Mouse (Mus musculus): Measurements from ENCODE around the gene Fscn3. TPM values are rescaled to one million over a fixed set of nuclear protein-coding genes. Genes with fewer than 3 reads are reported as not detected.

Fscn3 gene
- polyA plus RNA-seq, 1 experiment from 2014 or later = not detected

GRCm38 (mm10) chr6:28430795-28431537 is 3.4 kb downstream of the Fscn3 start:
- ATAC-seq (ENCODE audit: low FRiP score) = no peak
- Histone ChIP-seq H3K27me3 (no peaks in the 10 kb centered on the region), H3K4me1 (peaks cover 2% of the 10 kb centered on the region; the same call in 1 of the 2 replicates), H3K27ac (no peak overlapping the region), H3K36me3 (peaks cover 9% of the 10 kb centered on the region), H3K9ac (no peak overlapping the region), H3K4me3 (no peak overlapping the region), H3K4me2 (replicated peaks) (no peak overlapping the region), H3K9me3 (replicated peaks) (no peaks in the 10 kb centered on the region)
- 79% methylated on average over 10 of the region's 10 CpGs for WGBS

- Histone ChIP-seq H3K27me3 (no peaks in the 10 kb centered on the region), H3K9me3 (replicated peaks) (no peaks in the 10 kb centered on the region), H3K36me3 (peaks cover 4% of the 10 kb centered on the region; the same call in 1 of the 2 replicates), H3K9ac (no peak overlapping the region), H3K4me3 (no peak overlapping the region), H3K27ac (no peak overlapping the region), H3K4me1 (no peaks in the 10 kb centered on the region), H3K4me2 (replicated peaks) (no peak overlapping the region)
- ATAC-seq (ENCODE audit: low FRiP score) = no peak
- WGBS = 77% methylated on average over 6 of the region's 6 CpGs
Observed at GRCm38 (mm10) chr6:28431538-28431855, 3.9 kb downstream of the Fscn3 start.

DNA sequence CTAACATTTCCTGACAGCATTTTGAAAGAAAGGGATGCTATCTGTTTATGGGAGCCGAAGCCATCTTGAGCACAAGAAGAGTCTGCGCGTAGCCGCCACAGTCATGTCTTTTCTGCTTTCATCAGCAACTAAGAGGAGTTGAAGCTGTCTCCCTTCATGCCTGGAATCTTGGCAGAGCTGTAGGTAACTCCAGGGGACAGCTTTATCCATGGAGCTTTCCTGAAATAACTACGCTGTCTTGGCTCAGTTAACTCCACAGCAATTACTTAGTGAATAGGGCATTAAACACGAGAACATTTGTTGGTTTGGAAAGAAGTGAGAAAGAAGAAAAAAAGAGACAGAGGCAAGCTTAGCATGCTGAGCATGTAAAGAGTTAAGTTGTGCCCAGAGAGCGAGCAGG is 20.3 kb downstream of the Fscn3 start:
- 85% methylated on average over 7 of the region's 7 CpGs for WGBS
- Histone ChIP-seq H3K36me3 (no peaks in the 10 kb centered on the region), H3K9ac (no peak overlapping the region), H3K27me3 (peaks cover 32% of the 10 kb centered on the region), H3K9me3 (replicated peaks) (no peaks in the 10 kb centered on the region), H3K4me3 (no peak overlapping the region), H3K4me1 (no peaks in the 10 kb centered on the region), H3K27ac (no peak overlapping the region), H3K4me2 (replicated peaks) (no peak overlapping the region)
- no peak for ATAC-seq (ENCODE audit: low FRiP score)

- no peaks in the 10 kb centered on the region for H3K36me3 ChIP-seq
- no peak for ATAC-seq (ENCODE audit: low FRiP score)
- H3K4me1 ChIP-seq = no peaks in the 10 kb centered on the region
- WGBS = 90% methylated on average over 2 of the region's 2 CpGs
- H3K27me3 ChIP-seq = peaks cover 32% of the 10 kb centered on the region
- H3K4me2 ChIP-seq (replicated peaks) = no peak within 1 kb of the TSS
- H3K4me3 ChIP-seq = no peak within 1 kb of the TSS
- H3K27ac ChIP-seq = no peak within 1 kb of the TSS
- H3K9ac ChIP-seq = no peak within 1 kb of the TSS
- H3K9me3 ChIP-seq (replicated peaks) = no peaks in the 10 kb centered on the region
Observed at GRCm38 (mm10) chr6:28449253-28449652, 21.7 kb downstream of the Fscn3 start, which contains the start of gene Pax4. TSS of gene Pax4 (minus strand) at chr6:28449353.

DNA sequence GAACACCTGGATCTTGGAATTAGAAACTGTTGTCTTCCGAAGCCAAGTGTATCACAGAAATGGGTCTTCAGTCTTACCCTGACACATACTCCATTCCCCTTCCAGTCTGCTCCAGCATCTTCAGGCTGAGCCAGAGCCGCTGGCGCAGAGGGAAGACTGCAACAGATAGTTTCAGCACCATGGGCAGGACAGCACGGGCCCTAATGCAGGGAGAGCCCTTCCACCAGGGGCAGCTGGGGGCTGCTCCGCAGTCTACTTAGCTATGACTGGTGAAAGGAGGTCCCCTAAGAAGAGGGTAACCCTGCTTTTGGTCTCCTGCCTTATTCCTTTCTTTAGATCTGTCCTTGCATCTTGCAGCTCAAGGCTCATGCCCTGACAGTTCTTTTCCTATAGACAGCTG is 22.9 kb downstream of the Fscn3 start:
- ATAC-seq (ENCODE audit: low FRiP score) = no peak
- H3K36me3 ChIP-seq = no peaks in the 10 kb centered on the region
- no peak overlapping the region for H3K27ac ChIP-seq
- H3K4me3 ChIP-seq = no peak overlapping the region
- 19% methylated on average over 5 of the region's 5 CpGs for WGBS
- no peaks in the 10 kb centered on the region for H3K9me3 ChIP-seq (replicated peaks)
- H3K4me1 ChIP-seq = no peaks in the 10 kb centered on the region
- H3K4me2 ChIP-seq (replicated peaks) = no peak overlapping the region
- no peak overlapping the region for H3K9ac ChIP-seq
- peaks cover 32% of the 10 kb centered on the region for H3K27me3 ChIP-seq

DNA sequence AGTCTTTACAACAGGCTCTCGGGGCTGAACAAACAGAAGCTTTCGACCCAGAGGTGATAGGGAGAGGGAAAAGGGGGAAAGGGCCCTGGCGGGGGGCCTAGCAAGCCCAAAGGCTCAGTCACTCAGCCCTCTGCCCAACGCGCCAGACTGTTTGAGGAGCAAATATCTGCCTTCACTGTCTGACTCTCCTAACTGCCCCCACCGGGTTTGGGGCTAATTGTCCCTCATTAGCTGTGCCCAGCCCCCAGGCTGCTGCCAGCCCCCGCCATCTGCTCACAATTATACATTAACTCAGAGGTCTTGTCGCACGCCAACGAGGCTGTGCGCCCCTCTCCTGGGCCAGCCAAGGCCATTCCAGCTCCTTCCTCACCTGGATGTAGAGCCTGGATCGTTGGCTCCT is 23.4 kb downstream of the Fscn3 start:
- Histone ChIP-seq H3K9me3 (replicated peaks) (no peaks in the 10 kb centered on the region), H3K27ac (no peak overlapping the region), H3K36me3 (no peaks in the 10 kb centered on the region), H3K9ac (no peak overlapping the region), H3K4me2 (replicated peaks) (no peak overlapping the region), H3K27me3 (peaks cover 32% of the 10 kb centered on the region), H3K4me1 (no peaks in the 10 kb centered on the region), H3K4me3 (no peak overlapping the region)
- under 1% methylated on average over 12 of the region's 12 CpGs for WGBS
- ATAC-seq (ENCODE audit: low FRiP score) = no peak

GRCm38 (mm10) chr6:28459221-28459668 is 31.7 kb downstream of the Fscn3 start:
- H3K27me3 ChIP-seq = no peaks in the 10 kb centered on the region
- no peak overlapping the region for H3K9ac ChIP-seq
- H3K4me2 ChIP-seq (replicated peaks) = no peak overlapping the region
- H3K4me3 ChIP-seq = no peak overlapping the region
- H3K4me1 ChIP-seq = no peaks in the 10 kb centered on the region; the same call in 1 of the 2 replicates
- no peaks in the 10 kb centered on the region for H3K36me3 ChIP-seq
- no peaks in the 10 kb centered on the region for H3K9me3 ChIP-seq (replicated peaks)
- H3K27ac ChIP-seq = no peak overlapping the region
- ATAC-seq (ENCODE audit: low FRiP score) = no peak

- H3K4me2 ChIP-seq (replicated peaks) = no peak overlapping the region
- H3K4me3 ChIP-seq = no peak overlapping the region
- no peaks in the 10 kb centered on the region for H3K9me3 ChIP-seq (replicated peaks)
- H3K9ac ChIP-seq = no peak overlapping the region
- ATAC-seq (ENCODE audit: low FRiP score) = no peak
- no peak overlapping the region for H3K27ac ChIP-seq
- H3K36me3 ChIP-seq = no peaks in the 10 kb centered on the region
- peaks cover 5% of the 10 kb centered on the region; the same call in 1 of the 2 replicates for H3K4me1 ChIP-seq
- WGBS = 11% methylated on average over 5 of the region's 5 CpGs
- H3K27me3 ChIP-seq = no peaks in the 10 kb centered on the region
Observed at GRCm38 (mm10) chr6:28460534-28460933, 32.9 kb downstream of the Fscn3 start.

- Histone ChIP-seq H3K27ac (0 out of 2 replicates have a peak overlapping the region, but pooled peaks have one; percentile 18), H3K9me3 (replicated peaks) (no peaks in the 10 kb centered on the region), H3K9ac (no peak overlapping the region), H3K4me2 (replicated peaks) (no peak overlapping the region), H3K4me3 (no peak overlapping the region), H3K4me1 (peaks cover 5% of the 10 kb centered on the region; the same call in 1 of the 2 replicates), H3K27me3 (no peaks in the 10 kb centered on the region), H3K36me3 (no peaks in the 10 kb centered on the region)
- ATAC-seq (ENCODE audit: low FRiP score) = peak; percentile 61; the same call in 1 of the 2 replicates
- WGBS = 29% methylated on average over 6 of the region's 6 CpGs
Observed at GRCm38 (mm10) chr6:28464630-28465029, 37.0 kb downstream of the Fscn3 start.

DNA sequence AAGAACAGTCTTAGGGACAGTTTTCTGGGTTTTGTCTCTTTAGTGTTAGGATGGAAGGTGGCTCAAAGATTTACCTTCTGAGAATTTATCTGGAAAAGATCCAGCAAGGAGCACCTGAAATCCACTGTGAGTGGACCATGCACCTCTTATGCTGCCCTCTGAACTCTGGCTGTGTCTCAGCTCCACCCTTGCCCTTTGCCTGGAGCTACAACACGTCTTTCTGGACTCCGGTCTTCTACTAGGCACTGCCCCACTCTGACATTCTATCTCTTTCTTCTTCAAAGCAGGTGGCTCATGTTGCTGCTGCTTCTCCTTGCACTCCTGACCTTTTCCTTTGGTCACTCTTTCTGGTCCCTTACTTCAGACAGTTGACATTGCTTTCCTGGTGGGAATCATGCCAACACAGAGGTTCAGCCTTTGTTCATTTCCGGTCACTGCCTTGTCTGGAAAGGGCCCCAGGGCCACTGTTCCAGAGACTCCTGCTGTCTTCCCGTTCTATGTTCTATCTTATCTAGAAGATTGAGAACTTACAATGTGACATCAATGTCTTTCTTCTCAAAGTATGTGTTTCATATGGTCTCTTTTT is 42.5 kb downstream of the Fscn3 start:
- no peak overlapping the region for H3K4me3 ChIP-seq
- H3K9ac ChIP-seq = no peak overlapping the region
- H3K27ac ChIP-seq = no peak overlapping the region
- H3K4me1 ChIP-seq = no peaks in the 10 kb centered on the region
- WGBS = 63% methylated on average over 4 of the region's 4 CpGs
- H3K9me3 ChIP-seq (replicated peaks) = no peaks in the 10 kb centered on the region
- no peaks in the 10 kb centered on the region for H3K27me3 ChIP-seq
- ATAC-seq (ENCODE audit: low FRiP score) = no peak
- no peaks in the 10 kb centered on the region for H3K36me3 ChIP-seq
- no peak overlapping the region for H3K4me2 ChIP-seq (replicated peaks)

DNA sequence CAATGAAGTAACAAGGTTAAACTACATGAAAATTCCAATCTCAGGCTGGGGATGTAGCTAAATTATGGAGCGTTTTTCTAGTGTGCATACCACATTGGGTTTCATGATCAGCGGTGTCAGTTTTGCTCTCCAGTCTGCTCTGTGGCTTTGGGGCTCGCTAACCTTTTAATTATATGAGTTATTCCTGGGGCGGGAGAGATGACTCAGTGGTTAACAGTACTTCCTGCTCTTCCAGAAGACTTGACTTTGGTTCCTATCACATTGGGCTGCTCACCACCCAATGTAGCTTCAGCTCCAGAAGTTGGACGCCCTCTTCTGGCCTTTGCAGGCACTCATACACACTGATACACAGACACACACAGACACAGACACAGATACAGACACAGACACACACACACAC is 43.0 kb downstream of the Fscn3 start:
- Histone ChIP-seq H3K4me3 (no peak overlapping the region), H3K9me3 (replicated peaks) (no peaks in the 10 kb centered on the region), H3K4me1 (no peaks in the 10 kb centered on the region), H3K36me3 (no peaks in the 10 kb centered on the region), H3K9ac (no peak overlapping the region), H3K4me2 (replicated peaks) (no peak overlapping the region), H3K27ac (no peak overlapping the region), H3K27me3 (no peaks in the 10 kb centered on the region)
- ATAC-seq (ENCODE audit: low FRiP score) = no peak
- 84% methylated on average over 5 of the region's 5 CpGs for WGBS

DNA sequence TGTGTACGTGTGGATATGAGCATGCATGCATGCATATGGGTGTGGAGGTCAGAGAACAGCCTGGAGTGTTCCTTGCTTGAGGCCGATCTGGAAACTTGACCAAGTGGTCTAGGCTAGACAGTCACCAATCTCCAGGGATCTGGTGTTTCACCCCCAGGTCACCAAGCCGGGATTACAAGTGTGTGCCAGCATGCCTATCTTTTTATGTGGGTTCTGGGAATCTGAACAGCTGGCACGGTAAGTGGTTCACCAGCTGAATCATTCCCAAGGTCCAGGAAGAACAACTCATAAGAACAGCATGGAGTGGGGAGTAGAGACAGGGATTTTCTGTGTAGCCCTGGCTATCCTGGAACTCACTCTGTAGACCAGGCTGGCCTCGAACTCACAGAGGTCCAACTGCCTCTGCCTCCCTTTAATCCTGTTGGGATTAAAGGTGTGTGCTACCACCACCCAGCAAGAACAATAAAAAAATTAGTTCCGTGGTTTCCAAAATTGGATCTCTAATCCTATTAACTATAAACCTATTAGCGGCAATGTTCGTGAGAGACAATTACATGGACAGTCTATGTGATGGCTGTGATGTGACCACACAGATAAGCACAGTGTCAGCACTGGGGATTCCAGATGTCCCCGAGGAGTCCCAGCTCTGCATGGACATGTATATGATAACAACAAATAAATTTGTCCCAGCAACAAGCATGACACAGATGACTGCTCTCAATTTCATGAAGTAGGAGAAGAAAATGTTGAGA is 43.9 kb downstream of the Fscn3 start:
- H3K36me3 ChIP-seq = no peaks in the 10 kb centered on the region
- H3K27me3 ChIP-seq = no peaks in the 10 kb centered on the region
- H3K4me1 ChIP-seq = no peaks in the 10 kb centered on the region
- ATAC-seq (ENCODE audit: low FRiP score) = no peak
- no peaks in the 10 kb centered on the region for H3K9me3 ChIP-seq (replicated peaks)
- WGBS = 87% methylated on average over 9 of the region's 9 CpGs
- no peak overlapping the region for H3K27ac ChIP-seq
- H3K9ac ChIP-seq = no peak overlapping the region
- no peak overlapping the region for H3K4me3 ChIP-seq
- H3K4me2 ChIP-seq (replicated peaks) = no peak overlapping the region

All from hindbrain, embryonic 12.5 days (tissue).